Mouse (Mus musculus) embryonic facial prominence, embryonic 10.5 days (tissue): ENCODE data around the gene Nfyb. TPM values are rescaled to one million over a fixed set of nuclear protein-coding genes. Genes with fewer than 3 reads are reported as not detected.

Experiments used
- DNase-seq: peaks from one replicate; pipeline ENCODE4 v3.0.0-alpha.2; 2017; ENCODE audit warnings: low spot score
- H3K27ac ChIP-seq: fragments of 300-500 bp; sonication (generic); replicated peaks from 2 replicates; pipeline ENCODE4 v1.5.1; 2016; ENCODE audit warnings: mild to moderate bottlenecking
- H3K27me3 ChIP-seq: fragments of 300-500 bp; sonication (generic); replicated peaks from 2 replicates; pipeline ENCODE4 v1.6.1; 2016; ENCODE audit warnings: low read depth, mild to moderate bottlenecking; ENCODE audit not compliant: poor library complexity, severe bottlenecking
- H3K36me3 ChIP-seq: fragments of 300-500 bp; sonication (generic); replicated peaks from 2 replicates; pipeline ENCODE4 v1.6.1; 2016; ENCODE audit warnings: mild to moderate bottlenecking, moderate library complexity
- H3K4me1 ChIP-seq: fragments of 300-500 bp; sonication (generic); 2 replicates; pipeline ENCODE4 v1.6.1; 2016
- H3K4me3 ChIP-seq: fragments of 300-500 bp; sonication (generic); 2 replicates; pipeline ENCODE4 v1.5.1; 2016; ENCODE audit warnings: mild to moderate bottlenecking, moderate library complexity
- H3K9me3 ChIP-seq: fragments of 300-500 bp; sonication (generic); 2 replicates; pipeline ENCODE4 v1.6.1; 2016; ENCODE audit warnings: mild to moderate bottlenecking
- WGBS: fragments of 180-500 bp; shearing (Covaris S2); methylation state at CpG from one replicate; pipeline ENCODE4 v1.1.7; 2016; 5-methylcytosine and 5-hydroxymethylcytosine counted together
- polyA plus RNA-seq: library from polyadenylated mRNA; unstranded; fragments of >200 nt; fragmentation: Nextera tagmentation; extraction: Ambion mirVana; gene quantifications from 2 replicates; pipeline ENCODE4 v1.2.1, GENCODE M21; 2016

The Nfyb gene
- polyA plus RNA-seq, 1 experiment from 2014 or later, result 56.3 TPM

- Histone ChIP-seq H3K27me3 (no peaks in the 10 kb centered on the region), H3K4me3 (no peak overlapping the region), H3K4me1 (peaks cover 19% of the 10 kb centered on the region), H3K9me3 (0 out of 2 replicates have a peak, but pooled peaks cover 3% of the 10 kb centered on the region), H3K27ac (no peak overlapping the region), H3K36me3 (peaks cover 100% of the 10 kb centered on the region)
- no peak for DNase-seq
- WGBS, result 95% methylated on average over 9 of the region's 9 CpGs
These were observed 7.5 kb downstream of the Nfyb start for GRCm38 (mm10) chr10:82756466-82756865.

GRCm38 (mm10) chr10:82755213-82755890 is 8.6 kb downstream of the Nfyb start:
- no peak overlapping the region for H3K4me3 ChIP-seq
- no peaks in the 10 kb centered on the region for H3K27me3 ChIP-seq
- peaks cover 8% of the 10 kb centered on the region for H3K4me1 ChIP-seq
- H3K9me3 ChIP-seq, result 0 out of 2 replicates have a peak, but pooled peaks cover 3% of the 10 kb centered on the region
- H3K36me3 ChIP-seq, result peaks cover 100% of the 10 kb centered on the region
- 94% methylated on average over 11 of the region's 11 CpGs for WGBS
- DNase-seq, result no peak
- H3K27ac ChIP-seq, result no peak overlapping the region

- H3K4me1 ChIP-seq, result peaks cover under 1% of the 10 kb centered on the region; the same call in 1 of the 2 replicates
- peaks cover 100% of the 10 kb centered on the region for H3K36me3 ChIP-seq
- H3K9me3 ChIP-seq, result 0 out of 2 replicates have a peak, but pooled peaks cover 3% of the 10 kb centered on the region
- DNase-seq, result no peak
- WGBS, result 98% methylated on average over 1 of the region's 1 CpGs
- H3K27me3 ChIP-seq, result no peaks in the 10 kb centered on the region
- H3K4me3 ChIP-seq, result no peak overlapping the region
- H3K27ac ChIP-seq, result no peak overlapping the region
These were observed 9.3 kb downstream of the Nfyb start for GRCm38 (mm10) chr10:82754642-82755041.

GRCm38 (mm10) chr10:82752921-82753320 is 11.0 kb downstream of the Nfyb start:
- no peak for DNase-seq
- 91% methylated on average over 3 of the region's 3 CpGs for WGBS
- Histone ChIP-seq H3K27ac (no peak overlapping the region), H3K36me3 (peaks cover 100% of the 10 kb centered on the region), H3K27me3 (no peaks in the 10 kb centered on the region), H3K4me1 (no peaks in the 10 kb centered on the region), H3K9me3 (0 out of 2 replicates have a peak, but pooled peaks cover 3% of the 10 kb centered on the region), H3K4me3 (no peak overlapping the region)

- DNase-seq, result no peak
- H3K4me3 ChIP-seq, result no peak overlapping the region
- H3K4me1 ChIP-seq, result no peaks in the 10 kb centered on the region
- H3K27ac ChIP-seq, result no peak overlapping the region
- H3K36me3 ChIP-seq, result peaks cover 100% of the 10 kb centered on the region
- H3K9me3 ChIP-seq, result 0 out of 2 replicates have a peak, but pooled peaks cover 3% of the 10 kb centered on the region
- H3K27me3 ChIP-seq, result no peaks in the 10 kb centered on the region
- 95% methylated on average over 6 of the region's 6 CpGs for WGBS
These were observed 13.2 kb downstream of the Nfyb start for GRCm38 (mm10) chr10:82750778-82751177.

GRCm38 (mm10) chr10:82746988-82747850 is 16.7 kb downstream of the Nfyb start:
- Histone ChIP-seq H3K27ac (no peak overlapping the region), H3K27me3 (no peaks in the 10 kb centered on the region), H3K4me1 (no peaks in the 10 kb centered on the region), H3K36me3 (peaks cover 95% of the 10 kb centered on the region), H3K9me3 (no peaks in the 10 kb centered on the region), H3K4me3 (no peak overlapping the region)
- no peak for DNase-seq
- WGBS, result 91% methylated on average over 15 of the region's 15 CpGs

- no peak overlapping the region for H3K4me3 ChIP-seq
- no peak for DNase-seq
- 92% methylated on average over 5 of the region's 5 CpGs for WGBS
- no peaks in the 10 kb centered on the region for H3K4me1 ChIP-seq
- H3K27me3 ChIP-seq, result no peaks in the 10 kb centered on the region
- H3K36me3 ChIP-seq, result peaks cover 76% of the 10 kb centered on the region
- no peak overlapping the region for H3K27ac ChIP-seq
- H3K9me3 ChIP-seq, result no peaks in the 10 kb centered on the region
These were observed 18.6 kb downstream of the Nfyb start for GRCm38 (mm10) chr10:82745301-82745700.

GRCm38 (mm10) chr10:82744296-82744695 is 19.6 kb downstream of the Nfyb start:
- DNase-seq, result no peak
- Histone ChIP-seq H3K27ac (no peak overlapping the region), H3K4me1 (no peaks in the 10 kb centered on the region), H3K36me3 (peaks cover 76% of the 10 kb centered on the region), H3K27me3 (no peaks in the 10 kb centered on the region), H3K9me3 (no peaks in the 10 kb centered on the region), H3K4me3 (no peak overlapping the region)
- WGBS, result 93% methylated on average over 6 of the region's 6 CpGs

GRCm38 (mm10) chr10:82742578-82742977 is 21.4 kb downstream of the Nfyb start:
- Histone ChIP-seq H3K36me3 (peaks cover 72% of the 10 kb centered on the region), H3K27ac (no peak overlapping the region), H3K27me3 (no peaks in the 10 kb centered on the region), H3K4me1 (no peaks in the 10 kb centered on the region), H3K4me3 (no peak overlapping the region), H3K9me3 (no peaks in the 10 kb centered on the region)
- no peak for DNase-seq
- 98% methylated on average over 1 of the region's 1 CpGs for WGBS

GRCm38 (mm10) chr10:82741876-82742275 is 22.1 kb downstream of the Nfyb start:
- Histone ChIP-seq H3K4me1 (no peaks in the 10 kb centered on the region), H3K36me3 (peaks cover 66% of the 10 kb centered on the region), H3K27me3 (no peaks in the 10 kb centered on the region), H3K4me3 (no peak overlapping the region), H3K9me3 (no peaks in the 10 kb centered on the region), H3K27ac (no peak overlapping the region)
- no peak for DNase-seq
- WGBS, result 91% methylated on average over 4 of the region's 4 CpGs

- WGBS, result 89% methylated on average over 8 of the region's 8 CpGs
- no peaks in the 10 kb centered on the region for H3K4me1 ChIP-seq
- no peaks in the 10 kb centered on the region for H3K9me3 ChIP-seq
- no peak overlapping the region for H3K4me3 ChIP-seq
- DNase-seq, result no peak
- H3K27ac ChIP-seq, result no peak overlapping the region
- no peaks in the 10 kb centered on the region for H3K27me3 ChIP-seq
- peaks cover 62% of the 10 kb centered on the region for H3K36me3 ChIP-seq
These were observed 22.6 kb downstream of the Nfyb start for GRCm38 (mm10) chr10:82741354-82741753.

GRCm38 (mm10) chr10:82699296-82699941 is 64.5 kb downstream of the Nfyb start:
- H3K36me3 ChIP-seq, result peaks cover 22% of the 10 kb centered on the region
- no peaks in the 10 kb centered on the region for H3K27me3 ChIP-seq
- under 1% methylated on average over 59 of the region's 59 CpGs for WGBS
- H3K27ac ChIP-seq, result peak overlapping the region; percentile 88
- H3K4me1 ChIP-seq, result peaks cover 26% of the 10 kb centered on the region
- peak overlapping the region; percentile 71 for H3K4me3 ChIP-seq
- peak; percentile 35 for DNase-seq
- H3K9me3 ChIP-seq, result no peaks in the 10 kb centered on the region
